Mouse (Mus musculus) kidney, postnatal 14 days (tissue): ENCODE data around the gene Pdha2.

Experiments used
- DNase-seq: peaks from one replicate; pipeline ENCODE4 v3.0.0; 2022; ENCODE audit warnings: mixed read lengths

Gene Pdha2

GRCm38 (mm10) chr3:141212255-141212654 is at the start of gene Pdha2:
Gene Pdha2, minus strand, starts transcription at chr3:141212355.
- no peak for DNase-seq

- DNase-seq, result no peak
These were observed 48.4 kb upstream of the Pdha2 start for GRCm38 (mm10) chr3:141260518-141260917.

- no peak for DNase-seq
These were observed 39.3 kb upstream of the Pdha2 start for GRCm38 (mm10) chr3:141251440-141251839.

- DNase-seq, result no peak
These were observed 32.7 kb upstream of the Pdha2 start for GRCm38 (mm10) chr3:141244725-141245298.

- no peak for DNase-seq
These were observed 25.9 kb upstream of the Pdha2 start for GRCm38 (mm10) chr3:141238071-141238470.

GRCm38 (mm10) chr3:141229148-141229547 is 17.0 kb upstream of the Pdha2 start:
- DNase-seq, result no peak

GRCm38 (mm10) chr3:141222339-141222738 is 10.2 kb upstream of the Pdha2 start:
- DNase-seq, result no peak

- DNase-seq, result no peak
These were observed 6.4 kb upstream of the Pdha2 start for GRCm38 (mm10) chr3:141218561-141218960.

GRCm38 (mm10) chr3:141216999-141217398 is 4.8 kb upstream of the Pdha2 start:
- no peak for DNase-seq

- no peak for DNase-seq
These were observed 4.1 kb upstream of the Pdha2 start for GRCm38 (mm10) chr3:141216237-141216636.

GRCm38 (mm10) chr3:141214789-141215188 is 2.6 kb upstream of the Pdha2 start:
- no peak for DNase-seq

- no peak for DNase-seq
These were observed 2.0 kb upstream of the Pdha2 start for GRCm38 (mm10) chr3:141214197-141214596.

- DNase-seq, result no peak
These were observed 511 bp downstream of the Pdha2 start for GRCm38 (mm10) chr3:141211644-141212043.

- DNase-seq, result no peak
These were observed 10.4 kb downstream of the Pdha2 start for GRCm38 (mm10) chr3:141201766-141202165.

GRCm38 (mm10) chr3:141197308-141197861 is 14.8 kb downstream of the Pdha2 start:
- no peak for DNase-seq

- DNase-seq, result no peak
These were observed 20.5 kb downstream of the Pdha2 start for GRCm38 (mm10) chr3:141191653-141192052.

- DNase-seq, result no peak
These were observed 21.7 kb downstream of the Pdha2 start for GRCm38 (mm10) chr3:141190429-141190828.

GRCm38 (mm10) chr3:141160986-141161385 is 51.2 kb downstream of the Pdha2 start:
- DNase-seq, result no peak
